Mouse (Mus musculus) liver, adult 2 months (tissue): ENCODE measurements around the gene Il21r.

Source experiments
- CTCF ChIP-seq: fragments of 200-500 bp; IDR thresholded peaks from 2 replicates; pipeline ENCODE4 v1.5.1; 2011; ENCODE audit warnings: low read depth, low read length, control low read depth
- POLR2A ChIP-seq: fragments of 200-500 bp; IDR thresholded peaks from 2 replicates; pipeline ENCODE4 v1.6.1; 2011; ENCODE audit warnings: low read length, control low read depth; ENCODE audit not compliant: insufficient read depth; ENCODE audit errors: extremely low read depth

GRCm38 (mm10) chr7:125618016-125618415 is 14.8 kb downstream of the Il21r start:
- TF ChIP-seq POLR2A (no peak), CTCF (no peak)
